Mouse (Mus musculus): ENCODE measurements at regions not wholly inside any gene's neighbourhood (a gene's known extent, or its start where the extent isn't known, plus 50 kb on each side); places are given as distances from the start of the nearest gene placed in this dataset.

DNA sequence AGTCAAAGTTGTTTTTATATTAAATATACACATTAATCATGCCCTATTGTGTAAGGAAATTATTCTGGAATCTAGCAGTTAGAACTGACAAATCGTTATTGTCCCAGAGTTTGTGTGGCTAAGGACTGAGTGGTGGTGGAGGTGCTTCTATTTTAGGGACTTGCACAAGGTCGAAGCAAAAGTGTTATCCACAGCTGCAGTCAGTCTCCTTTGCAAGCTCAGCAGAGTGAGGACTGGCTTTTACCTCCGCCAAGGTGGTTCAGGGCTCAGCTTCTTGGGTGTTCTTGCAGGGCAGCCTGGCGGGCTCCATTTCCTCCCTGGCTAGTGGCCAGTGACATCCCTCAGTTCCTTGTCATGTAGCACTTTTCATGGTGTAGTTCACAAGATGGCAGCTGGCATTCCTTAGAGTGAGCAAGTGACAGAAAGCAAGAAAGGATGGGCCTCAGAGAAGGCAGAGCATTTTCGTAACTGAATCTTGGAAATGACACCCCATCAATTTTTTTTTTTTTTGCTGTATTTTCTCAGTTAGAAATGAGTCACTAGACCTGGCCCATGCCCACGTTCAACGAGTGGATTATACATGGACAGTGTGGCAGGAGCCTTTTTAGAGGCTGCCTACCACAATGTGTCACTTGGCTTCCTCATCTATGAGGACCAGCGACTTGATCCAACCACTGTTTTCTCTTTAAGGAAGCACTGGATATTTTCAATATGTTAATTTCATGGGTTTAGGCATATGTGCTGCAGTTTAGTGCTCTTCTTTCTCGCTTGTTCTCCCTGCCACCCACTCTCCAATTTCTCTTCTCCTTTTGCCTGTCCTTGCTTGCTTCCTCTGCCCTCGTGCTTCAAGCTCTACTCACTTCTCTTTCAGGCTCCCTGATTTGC lies 129.1 kb upstream of the Zeb2 start:
- DNase-seq (ENCODE audit: low read depth, low spot score), result no peak

DNA sequence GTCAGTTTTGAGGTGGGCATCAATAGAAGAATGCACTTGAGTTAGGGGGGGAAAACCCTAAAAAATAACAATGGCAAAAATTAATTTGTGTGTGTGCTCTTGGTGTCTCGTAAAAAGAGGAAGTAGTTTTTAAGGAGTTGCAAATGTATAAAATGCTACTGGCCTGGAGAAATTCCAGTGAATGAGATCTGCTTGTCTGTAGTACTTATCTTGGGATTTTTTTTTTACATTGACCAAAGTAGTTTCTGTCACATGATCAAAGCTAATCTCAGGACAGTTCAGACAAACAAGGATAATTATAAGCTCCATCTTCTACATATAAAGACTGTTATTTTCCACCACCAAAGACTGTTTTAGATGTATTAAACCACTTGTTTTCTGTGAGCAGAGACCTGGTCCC lies 128.3 kb upstream of the Zeb2 start:
- no peak for DNase-seq (ENCODE audit: low read depth, low spot score)

DNA sequence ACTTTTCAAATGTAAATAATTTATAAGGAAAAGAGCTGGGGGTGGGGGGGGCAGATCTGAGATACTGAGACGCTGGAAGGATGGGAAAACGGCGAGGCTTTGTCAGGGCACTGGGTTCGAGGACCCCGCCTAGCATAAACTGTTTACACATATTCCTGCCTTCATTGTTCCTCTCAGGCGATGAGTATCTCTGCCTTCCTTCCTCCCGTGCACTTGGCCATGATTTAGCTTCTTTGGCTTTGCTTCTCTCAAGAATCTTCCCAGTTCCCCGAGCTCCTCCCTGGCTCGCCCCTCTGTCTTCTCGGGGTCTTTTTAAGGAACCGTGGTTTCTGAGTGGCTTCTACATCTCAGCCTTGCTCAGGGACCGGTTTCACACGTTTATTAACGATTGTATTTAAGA lies 127.3 kb upstream of the Zeb2 start:
- no peak for DNase-seq (ENCODE audit: low read depth, low spot score)

DNA sequence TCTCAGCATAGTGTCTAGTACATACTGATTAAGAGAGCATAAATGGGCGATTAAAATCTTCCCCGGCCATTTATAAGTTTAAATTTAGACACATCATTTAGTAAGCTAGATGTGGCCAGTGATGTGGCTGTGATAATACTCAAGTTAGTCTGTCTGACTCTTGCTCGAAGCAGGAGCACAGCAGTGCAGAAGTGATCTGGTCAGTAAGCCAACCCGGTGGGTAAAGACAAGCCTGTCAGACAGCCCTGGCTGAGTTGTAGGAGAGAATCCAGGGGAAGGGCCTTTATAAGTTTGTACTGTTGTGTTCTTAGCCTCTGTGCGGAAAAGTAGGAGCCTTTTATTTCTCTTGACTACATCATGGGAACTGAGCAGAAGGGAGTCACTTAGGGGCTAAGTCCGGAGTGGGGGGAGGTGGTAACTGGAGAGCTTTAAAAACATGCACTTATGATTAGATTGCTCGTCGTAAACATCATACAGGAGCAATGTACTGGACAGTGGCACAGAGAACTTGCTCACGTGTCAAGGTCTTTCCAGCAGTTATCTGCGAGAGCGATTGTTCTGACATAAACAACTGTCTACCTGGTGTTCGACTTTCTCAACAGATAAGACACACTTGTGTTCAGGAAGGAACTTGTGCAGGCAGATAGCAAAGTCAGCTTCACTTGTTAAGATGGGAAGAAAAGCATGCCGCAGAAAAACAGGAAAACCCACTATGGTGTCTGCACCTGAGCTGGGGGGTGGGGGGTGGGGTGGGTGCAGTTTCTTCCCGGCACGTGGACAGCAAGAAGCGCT lies 122.5 kb upstream of the Zeb2 start:
- no peak for DNase-seq (ENCODE audit: low read depth, low spot score)

DNA sequence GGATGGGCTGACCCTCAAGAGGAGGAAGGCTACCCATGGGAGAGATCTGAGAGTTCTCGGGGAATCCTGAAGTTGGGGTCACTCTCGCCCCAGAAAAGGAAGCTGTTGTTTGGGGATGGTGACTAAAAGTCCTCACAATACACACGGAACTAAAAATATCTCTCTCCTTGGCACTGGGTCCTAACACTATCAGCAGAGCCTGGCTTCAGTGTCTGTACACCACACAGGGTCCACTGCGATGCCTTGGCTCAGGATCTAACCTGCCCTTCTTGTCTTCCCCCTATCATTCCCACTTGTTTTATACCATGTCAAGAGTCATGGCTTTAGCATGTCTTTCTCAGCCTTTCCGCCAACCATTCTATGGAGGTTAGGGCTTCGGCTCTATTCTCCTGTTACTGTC lies 121.8 kb upstream of the Zeb2 start:
- DNase-seq (ENCODE audit: low read depth, low spot score), result no peak

DNA sequence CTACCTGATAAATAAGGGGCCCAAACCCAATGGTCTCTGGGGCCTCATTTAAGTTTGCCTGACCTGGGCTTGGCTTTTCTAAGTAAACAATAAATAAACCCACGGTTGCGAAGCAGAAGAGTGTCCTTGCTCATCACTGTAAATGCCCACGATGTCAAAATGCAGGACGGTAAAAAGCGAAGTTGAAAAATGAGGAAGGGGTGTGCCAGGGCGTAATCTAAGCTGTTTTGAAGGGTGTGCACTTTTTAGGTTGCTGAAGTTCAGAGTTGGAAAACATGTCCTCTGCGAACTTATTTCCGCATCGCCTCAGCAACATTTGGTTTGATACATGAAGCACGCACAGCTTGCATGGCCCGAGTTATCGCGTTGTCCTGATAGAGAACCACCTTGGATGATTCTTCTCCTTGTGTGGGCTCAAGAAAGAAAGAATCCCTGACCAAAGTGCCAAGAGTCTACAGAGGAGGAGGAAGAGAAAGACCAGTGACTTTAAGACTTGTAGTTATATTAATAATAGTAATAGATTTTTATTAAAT lies 119.0 kb upstream of the Zeb2 start:
- no peak for DNase-seq (ENCODE audit: low read depth, low spot score)

DNA sequence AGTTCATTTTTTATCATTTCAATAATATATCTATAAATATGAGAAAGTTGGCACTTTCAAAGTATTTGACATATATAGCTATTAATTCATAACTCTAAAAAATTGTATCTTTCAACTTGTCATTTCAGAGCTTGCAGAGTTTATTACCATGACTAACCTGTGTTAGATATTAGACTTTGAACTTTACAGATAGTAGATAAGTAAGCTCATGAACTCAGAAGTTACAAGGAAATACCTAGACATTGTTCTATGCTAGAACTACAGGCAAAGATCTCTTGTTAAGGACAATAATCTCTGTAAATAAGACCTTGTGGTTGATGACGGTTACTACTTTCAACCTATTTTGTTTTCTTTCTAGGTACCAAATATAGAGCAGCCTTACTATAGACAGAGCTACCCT lies 117.0 kb upstream of the Zeb2 start:
- DNase-seq (ENCODE audit: low read depth, low spot score), result no peak

DNA sequence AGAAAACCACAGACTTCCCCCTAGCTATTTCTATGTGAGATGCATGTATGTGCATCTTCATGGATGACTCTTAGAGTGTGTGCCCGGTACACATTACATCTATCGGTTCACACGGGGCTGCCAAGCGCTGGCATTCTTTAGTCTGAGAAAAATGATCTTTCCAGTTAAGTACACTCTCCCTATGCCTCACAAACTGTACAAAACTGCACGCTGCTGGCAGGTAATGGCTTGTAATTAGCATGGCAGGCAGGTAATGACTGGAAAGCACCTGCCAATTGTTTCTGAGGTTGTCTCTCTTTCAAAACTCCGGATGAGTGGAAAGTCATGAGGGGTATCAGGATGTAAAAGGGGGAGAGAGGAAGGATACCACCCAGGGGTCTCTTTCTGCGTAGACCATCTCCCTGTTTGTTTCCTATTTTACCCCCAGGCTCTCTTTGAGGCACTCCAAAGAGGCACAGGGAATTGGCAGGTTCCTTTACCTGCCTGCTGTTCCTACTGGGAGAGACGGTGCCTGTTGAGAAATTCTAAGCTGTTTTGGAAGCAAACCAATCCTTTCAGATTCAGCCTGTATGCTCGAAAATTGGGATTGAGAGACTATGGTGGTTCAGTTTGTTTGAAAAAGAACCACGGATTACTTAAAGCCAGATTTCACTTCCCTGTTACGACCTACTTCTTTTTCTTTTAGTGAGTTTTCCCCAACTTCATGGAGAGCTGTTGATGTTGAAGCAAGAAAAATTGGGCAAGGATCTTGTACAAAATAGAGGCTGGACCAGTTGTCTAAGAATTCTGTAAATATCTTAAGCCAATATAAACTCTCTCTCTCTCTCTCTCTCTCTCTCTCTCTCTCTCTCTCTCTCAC lies 113.4 kb upstream of the Zeb2 start:
- DNase-seq (ENCODE audit: low read depth, low spot score), result no peak

DNA sequence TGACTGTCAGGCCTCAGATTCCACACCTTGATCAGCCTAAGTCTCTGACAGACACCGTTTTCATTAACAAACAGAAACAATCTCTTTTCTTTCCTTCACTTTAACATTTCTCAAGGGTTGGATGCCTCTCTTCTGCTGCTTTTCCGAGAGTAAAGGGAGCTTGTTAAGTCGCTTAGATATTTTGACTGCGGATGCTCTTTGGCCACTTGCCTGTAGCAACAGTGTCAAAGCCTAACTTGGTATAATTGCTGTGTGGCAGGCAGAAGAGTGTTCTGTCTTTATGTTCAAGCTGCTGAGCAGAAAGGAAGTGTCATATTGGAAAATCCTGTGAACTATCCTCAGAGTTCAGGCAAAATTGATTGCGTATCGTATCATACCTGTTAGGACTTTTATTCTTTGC lies 112.3 kb upstream of the Zeb2 start:
- no peak for DNase-seq (ENCODE audit: low read depth, low spot score)

DNA sequence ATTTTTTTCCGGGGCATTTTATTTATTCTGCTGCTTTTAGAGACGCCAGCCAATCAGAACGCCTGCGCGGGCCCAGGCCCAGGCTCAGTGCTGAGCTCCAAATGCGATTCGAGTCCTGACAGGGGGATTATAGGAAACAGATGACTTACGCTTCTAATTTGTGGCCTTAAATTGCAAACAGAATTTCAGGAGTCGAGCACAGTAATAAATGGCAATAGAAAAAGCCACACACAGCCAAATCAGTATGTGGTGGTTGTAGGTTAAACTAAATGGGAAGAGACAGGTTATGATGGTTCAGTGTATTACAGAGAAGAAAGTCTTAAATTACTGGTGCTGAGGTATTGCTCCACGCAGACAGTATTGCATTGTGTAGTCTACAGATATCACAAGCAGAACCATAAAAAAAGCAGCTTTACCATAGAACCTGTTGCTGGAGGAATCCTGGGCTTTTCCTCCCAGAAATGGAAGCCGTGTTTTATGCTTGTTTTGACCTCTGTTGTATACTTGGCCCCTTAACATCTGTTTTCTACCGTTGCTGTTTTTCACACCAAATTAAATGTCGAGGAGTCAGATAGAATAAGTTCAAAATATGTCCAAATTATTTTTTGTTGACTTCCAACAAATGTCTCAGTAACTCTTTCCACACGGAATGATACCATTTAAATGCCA lies 110.2 kb upstream of the Zeb2 start:
- peak; percentile 53 for DNase-seq (ENCODE audit: low read depth, low spot score)

DNA sequence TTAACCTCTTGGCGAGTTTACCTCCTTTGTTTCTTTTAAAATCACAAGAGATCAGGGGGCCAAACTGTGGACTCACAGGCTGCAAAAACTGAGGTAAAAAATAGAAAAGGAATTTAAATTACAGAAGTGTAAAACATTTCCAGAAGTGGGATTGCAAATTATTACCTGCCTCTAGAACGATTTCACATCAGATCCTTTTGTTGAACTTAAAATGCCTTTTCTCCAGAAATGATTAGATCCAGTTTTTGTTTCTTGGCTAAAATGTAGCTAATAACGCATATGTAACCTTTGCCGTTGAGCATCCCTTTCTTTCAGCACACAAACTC lies 108.8 kb upstream of the Zeb2 start:
- DNase-seq (ENCODE audit: low read depth, low spot score), result no peak

DNA sequence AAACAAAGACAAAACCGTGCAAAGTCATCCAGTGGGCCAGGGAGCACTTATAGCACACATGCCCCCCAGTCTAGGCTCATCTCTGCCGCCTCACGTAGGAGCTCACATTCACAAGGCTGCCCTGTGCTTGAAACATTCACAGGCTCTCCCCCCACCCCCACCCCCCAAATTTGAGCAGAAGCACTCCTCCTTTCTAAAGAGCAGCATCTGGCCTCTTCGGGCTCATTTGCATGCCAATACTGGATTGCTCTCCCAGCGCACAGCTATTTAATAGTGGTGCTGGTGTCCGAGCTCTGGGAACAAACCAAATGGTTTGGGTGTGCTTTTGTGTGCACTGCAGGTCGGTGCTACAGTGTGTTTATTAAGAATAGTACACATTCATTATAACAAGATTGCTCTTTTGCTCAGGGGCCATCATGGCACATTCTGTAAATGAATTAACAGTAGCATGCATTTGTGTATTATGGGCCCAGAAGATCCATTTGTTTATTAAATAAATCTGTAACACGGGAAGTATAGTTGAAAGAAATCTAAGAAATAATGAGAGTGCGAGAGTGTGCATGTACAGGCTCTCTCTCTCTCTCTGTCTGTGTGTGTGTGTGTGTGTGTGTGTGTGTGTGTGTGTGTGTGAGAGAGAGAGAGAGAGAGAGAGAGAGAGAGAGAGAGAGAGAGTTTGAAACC lies 108.3 kb upstream of the Zeb2 start:
- DNase-seq (ENCODE audit: low read depth, low spot score), result peak; percentile 75

DNA sequence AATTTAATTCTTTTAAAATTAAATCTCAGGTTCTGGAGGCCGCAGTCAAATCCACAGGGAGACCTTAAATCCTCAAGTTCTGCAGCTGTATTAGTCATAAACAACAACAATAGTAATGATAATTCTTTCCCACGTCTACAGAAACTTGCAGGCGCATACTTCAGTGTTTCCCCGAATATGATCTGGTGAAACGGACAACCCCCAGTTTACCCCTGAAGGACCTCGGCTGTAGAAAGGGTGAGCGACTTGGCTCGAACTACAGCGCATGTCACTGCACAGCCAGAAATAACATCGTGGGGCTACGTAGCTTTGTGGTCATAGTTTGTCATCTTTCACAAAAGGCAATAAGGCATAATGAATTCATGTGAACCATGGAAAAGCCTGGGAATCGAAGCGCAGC lies 105.0 kb upstream of the Zeb2 start:
- DNase-seq (ENCODE audit: low read depth, low spot score), result no peak

DNA sequence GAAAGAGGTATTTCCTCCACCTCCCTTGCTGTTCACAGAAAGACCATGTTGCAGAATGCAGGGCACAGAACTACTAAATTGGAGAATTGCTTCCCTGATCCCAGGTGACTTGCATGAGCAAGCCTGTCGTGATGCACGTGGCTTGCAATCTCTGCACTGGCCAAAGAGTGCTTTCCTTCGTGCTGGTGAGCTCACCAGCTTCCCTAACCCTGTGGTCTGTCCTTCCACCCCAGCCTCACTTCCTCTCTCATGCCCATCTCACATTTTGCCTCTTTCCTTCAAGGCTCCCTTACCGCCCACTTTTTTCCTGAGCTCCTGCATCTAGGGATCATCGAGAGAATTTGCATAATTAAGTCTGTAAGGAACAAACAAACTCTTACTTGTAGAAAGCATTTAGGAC lies 102.7 kb upstream of the Zeb2 start:
- DNase-seq (ENCODE audit: low read depth, low spot score), result no peak

DNA sequence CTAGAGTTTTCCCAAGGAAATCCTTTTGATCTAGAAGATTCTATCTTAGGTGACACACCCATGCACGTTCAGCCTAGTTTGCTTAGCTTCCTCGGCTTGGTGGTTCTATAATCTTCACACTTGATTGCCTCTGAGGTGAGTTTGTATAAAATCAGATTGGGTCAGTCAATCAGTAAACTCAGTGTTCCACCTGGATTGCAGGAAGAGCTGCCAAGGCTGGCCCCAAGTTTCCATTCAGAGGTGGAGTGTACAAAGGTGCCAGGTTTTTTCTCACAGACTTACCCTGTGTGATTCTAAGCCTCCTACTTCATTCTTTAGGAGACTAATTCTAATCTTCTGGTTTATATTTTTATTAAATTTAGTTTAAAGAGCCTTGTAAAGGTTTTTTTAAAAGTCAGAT lies 95.6 kb upstream of the Zeb2 start:
- no peak for DNase-seq (ENCODE audit: low read depth, low spot score)

DNA sequence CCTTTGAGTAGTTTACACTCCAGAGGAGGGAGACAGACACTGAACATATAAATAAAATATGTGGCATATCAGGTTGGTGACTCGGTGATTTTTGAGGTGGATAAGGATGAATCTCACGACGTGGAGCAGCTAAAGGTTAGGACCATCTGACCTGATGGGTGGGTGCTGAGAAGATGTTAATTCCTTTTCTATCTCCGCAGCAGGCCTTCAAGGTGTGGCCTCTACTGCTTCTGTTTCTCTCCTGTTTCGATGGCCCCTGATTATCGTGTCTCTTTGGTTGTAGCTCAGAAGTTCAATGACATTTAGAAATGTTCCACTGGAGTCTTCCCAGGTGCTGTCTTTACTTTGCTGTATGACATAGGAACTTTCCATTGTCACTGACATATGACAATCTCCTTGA lies 91.3 kb upstream of the Zeb2 start:
- DNase-seq (ENCODE audit: low read depth, low spot score), result no peak

DNA sequence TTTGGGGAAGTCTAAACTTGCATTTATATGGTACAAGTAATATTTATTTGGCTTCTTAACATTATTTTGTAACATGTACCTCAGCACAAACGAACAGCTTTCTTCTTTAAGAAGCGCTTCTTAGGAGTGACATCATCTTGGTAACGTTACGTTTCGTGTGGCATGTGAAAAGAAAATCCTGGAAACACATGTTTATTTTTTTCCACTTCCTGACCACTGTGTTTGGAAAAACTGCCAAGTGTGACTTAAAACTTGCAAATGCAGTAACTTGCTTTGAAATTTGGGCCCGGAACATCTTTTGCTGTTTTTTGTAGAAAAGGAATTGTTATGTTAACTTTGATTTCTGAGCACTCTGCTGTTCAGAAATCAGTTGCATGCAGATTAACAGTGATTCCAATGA lies 88.6 kb upstream of the Zeb2 start:
- DNase-seq (ENCODE audit: low read depth, low spot score), result no peak

DNA sequence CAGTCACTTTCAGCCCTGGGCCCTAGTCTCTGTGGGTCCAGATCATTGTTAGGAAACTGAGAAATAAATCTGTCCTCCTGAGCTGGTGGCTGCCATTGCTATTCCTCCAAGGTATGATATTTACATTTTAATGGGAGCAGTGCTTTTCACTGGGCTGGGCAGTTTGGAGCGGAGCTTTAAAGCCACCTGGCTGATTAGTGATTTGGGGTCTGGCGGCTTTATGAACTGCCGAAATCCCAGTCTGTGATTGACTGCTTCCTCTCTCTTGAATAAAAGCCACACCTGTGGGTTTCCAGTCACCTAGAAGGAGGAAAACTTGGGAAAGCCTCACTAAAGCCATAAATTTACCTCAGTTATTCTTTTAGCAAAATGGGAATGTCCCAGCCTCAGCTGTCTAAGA lies 88.0 kb upstream of the Zeb2 start:
- no peak for DNase-seq (ENCODE audit: low read depth, low spot score)

DNA sequence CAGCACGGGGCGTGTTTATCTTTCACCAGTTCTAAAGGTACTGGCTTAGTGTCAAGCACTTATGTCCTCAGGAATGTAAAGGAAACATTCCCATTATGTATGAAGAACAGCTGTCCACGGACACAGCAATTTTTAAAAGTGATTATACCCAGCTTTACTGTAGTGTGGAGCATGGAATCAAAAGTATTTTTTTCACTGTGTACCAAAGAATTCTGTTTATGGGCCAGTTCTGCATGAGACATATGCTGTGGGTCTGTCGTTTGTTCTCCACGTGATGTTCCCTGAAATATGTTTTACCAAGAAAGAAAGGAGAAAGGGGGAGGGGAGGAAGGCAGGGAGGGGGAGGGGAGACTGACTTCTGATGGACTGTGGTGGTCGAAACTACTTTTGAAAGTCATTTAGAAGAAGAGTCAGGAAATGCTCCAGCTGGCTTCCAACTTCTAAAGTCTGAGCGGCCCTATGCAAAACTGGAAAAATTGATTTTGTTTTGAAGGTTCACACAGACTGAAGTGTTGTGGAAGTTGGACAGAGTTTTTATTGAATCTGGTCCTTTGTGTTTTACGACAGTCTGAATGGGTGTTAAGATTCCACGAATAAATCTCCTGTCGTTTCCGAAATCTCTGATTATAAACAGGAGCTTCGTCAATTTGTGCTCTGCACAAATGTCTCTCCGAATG lies 80.9 kb upstream of the Zeb2 start:
- no peak for DNase-seq (ENCODE audit: low read depth, low spot score)

DNA sequence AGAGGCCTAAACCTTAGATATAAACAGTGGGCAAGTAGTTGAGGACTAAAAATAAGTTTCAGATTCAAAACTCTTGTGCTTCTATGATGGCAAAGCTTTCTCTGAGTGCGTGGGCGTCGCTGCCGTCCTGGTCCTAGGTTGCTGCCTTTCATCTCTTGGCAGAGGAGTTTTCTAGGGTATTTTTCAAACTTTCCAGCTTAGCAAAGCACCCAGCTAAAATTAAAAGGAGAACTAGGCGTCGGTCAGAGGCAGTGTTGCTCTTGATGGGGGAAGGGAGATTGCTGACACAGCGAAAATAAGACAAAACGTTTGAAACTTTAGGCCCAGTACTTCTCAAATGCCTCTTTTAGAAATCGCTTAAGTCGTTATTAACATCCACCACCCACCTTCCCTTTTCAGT lies 80.1 kb upstream of the Zeb2 start:
- no peak for DNase-seq (ENCODE audit: low read depth, low spot score)
